Mouse (Mus musculus) testis, postnatal 14 days (tissue): ENCODE data around the gene Otud7a.

Source experiments
- DNase-seq: peaks from one replicate; pipeline ENCODE4 v3.0.0; 2021; ENCODE audit warnings: low spot score

Otud7a gene

GRCm38 (mm10) chr7:63444484-63445345 is at the start of gene Otud7a:
Gene Otud7a (plus strand): TSS chr7:63444751.
- peak; percentile 65 for DNase-seq

GRCm38 (mm10) chr7:63405988-63406387 is 38.6 kb upstream of the Otud7a start:
- no peak for DNase-seq

- DNase-seq, result no peak
Observed at GRCm38 (mm10) chr7:63445346-63445700, 772 bp downstream of the Otud7a start.

GRCm38 (mm10) chr7:63446951-63447350 is 2.4 kb downstream of the Otud7a start:
- DNase-seq, result no peak

GRCm38 (mm10) chr7:63455228-63455627 is 10.7 kb downstream of the Otud7a start:
- no peak for DNase-seq

- no peak for DNase-seq
Observed at GRCm38 (mm10) chr7:63462234-63462633, 17.7 kb downstream of the Otud7a start.

GRCm38 (mm10) chr7:63462684-63463083 is 18.1 kb downstream of the Otud7a start:
- no peak for DNase-seq

GRCm38 (mm10) chr7:63466729-63467128 is 22.2 kb downstream of the Otud7a start:
- no peak for DNase-seq

- DNase-seq, result no peak
Observed at GRCm38 (mm10) chr7:63468258-63468657, 23.7 kb downstream of the Otud7a start.

- no peak for DNase-seq
Observed at GRCm38 (mm10) chr7:63483091-63483490, 38.5 kb downstream of the Otud7a start.

GRCm38 (mm10) chr7:63497051-63497547 is 52.5 kb downstream of the Otud7a start:
- DNase-seq, result no peak

- no peak for DNase-seq
Observed at GRCm38 (mm10) chr7:63504202-63504601, 59.7 kb downstream of the Otud7a start.

GRCm38 (mm10) chr7:63508079-63508478 is 63.5 kb downstream of the Otud7a start:
- no peak for DNase-seq

- no peak for DNase-seq
Observed at GRCm38 (mm10) chr7:63509825-63510224, 65.3 kb downstream of the Otud7a start.

GRCm38 (mm10) chr7:63511458-63511857 is 66.9 kb downstream of the Otud7a start:
- no peak for DNase-seq

GRCm38 (mm10) chr7:63512561-63512960 is 68.0 kb downstream of the Otud7a start:
- DNase-seq, result no peak

GRCm38 (mm10) chr7:63516141-63516895 is 71.8 kb downstream of the Otud7a start:
- DNase-seq, result no peak

- DNase-seq, result no peak
Observed at GRCm38 (mm10) chr7:63520299-63520698, 75.7 kb downstream of the Otud7a start.

- DNase-seq, result no peak
Observed at GRCm38 (mm10) chr7:63522403-63522802, 77.9 kb downstream of the Otud7a start.

GRCm38 (mm10) chr7:63523051-63523450 is 78.5 kb downstream of the Otud7a start:
- DNase-seq, result no peak

GRCm38 (mm10) chr7:63540293-63540692 is 95.7 kb downstream of the Otud7a start:
- no peak for DNase-seq

- no peak for DNase-seq
Observed at GRCm38 (mm10) chr7:63554457-63554856, 109.9 kb downstream of the Otud7a start.

- no peak for DNase-seq
Observed at GRCm38 (mm10) chr7:63556324-63556723, 111.8 kb downstream of the Otud7a start.
